Mouse (Mus musculus) liver, adult 2 months (tissue): ENCODE measurements around the gene Smoc1. TPM values are rescaled to one million over a fixed set of nuclear protein-coding genes. Genes with fewer than 3 reads are reported as not detected.

Experiments used
- DNase-seq: peaks from one replicate; pipeline ENCODE4 v3.0.0-alpha.2; 2011; ENCODE audit warnings: low read depth, low spot score; ENCODE audit errors: extremely low read depth
- H3K27ac ChIP-seq: fragments of 200-500 bp; replicated peaks from 2 replicates; pipeline ENCODE4 v1.5.1; 2012; ENCODE audit warnings: low read depth, mild to moderate bottlenecking, control low read depth, inconsistent platforms, low read length; ENCODE audit not compliant: insufficient read depth
- H3K27me3 ChIP-seq: fragments of 200-500 bp; 2 replicates; pipeline ENCODE4 v1.6.1; 2012; ENCODE audit warnings: mild to moderate bottlenecking, moderate library complexity, low read length, inconsistent platforms; ENCODE audit not compliant: control insufficient read depth, insufficient read depth
- H3K36me3 ChIP-seq: fragments of 200-500 bp; 2 replicates; pipeline ENCODE4 v1.6.1; 2012; ENCODE audit warnings: low read length, inconsistent platforms; ENCODE audit not compliant: control insufficient read depth, insufficient read depth
- H3K4me1 ChIP-seq: fragments of 200-500 bp; 2 replicates; pipeline ENCODE4 v1.6.1; 2011; ENCODE audit warnings: low read length; ENCODE audit not compliant: control insufficient read depth, insufficient read depth
- H3K4me3 ChIP-seq: fragments of 200-500 bp; 2 replicates; pipeline ENCODE4 v1.5.1; 2011; ENCODE audit warnings: low read depth, mild to moderate bottlenecking, control low read depth, low read length, moderate library complexity; ENCODE audit not compliant: insufficient read depth
- H3K79me2 ChIP-seq: fragments of 200-500 bp; 2 replicates; pipeline ENCODE4 v1.6.1; 2012; ENCODE audit warnings: inconsistent platforms, mild to moderate bottlenecking, low read length, moderate library complexity; ENCODE audit not compliant: control insufficient read depth, insufficient read depth
- H3K9ac ChIP-seq: fragments of 200-500 bp; 2 replicates; pipeline ENCODE4 v1.6.1; 2012; ENCODE audit warnings: low read depth, mild to moderate bottlenecking, control low read depth, inconsistent platforms, low read length
- CTCF ChIP-seq: fragments of 200-500 bp; IDR thresholded peaks from 2 replicates; pipeline ENCODE4 v1.5.1; 2011; ENCODE audit warnings: low read depth, low read length, control low read depth
- POLR2A ChIP-seq: fragments of 200-500 bp; IDR thresholded peaks from 2 replicates; pipeline ENCODE4 v1.6.1; 2011; ENCODE audit warnings: low read length, control low read depth; ENCODE audit not compliant: insufficient read depth; ENCODE audit errors: extremely low read depth
- whole genome bisulfite sequencing: fragments of 180-500 bp; shearing (Covaris S2); methylation state at CpG from one replicate; pipeline ENCODE4 v1.1.7; 2018; 5-methylcytosine and 5-hydroxymethylcytosine counted together
- polyA plus RNA-seq: library from polyadenylated mRNA; depleted of rRNA; stranded (reverse); fragments of >200 nt; gene quantifications from 2 replicates; pipeline ENCODE4 v1.2.3, GENCODE M21; 2012
- total RNA-seq: library from RNA; depleted of rRNA; stranded (reverse); fragments of >200 nt; gene quantifications from 2 replicates; pipeline ENCODE4 v1.2.3, GENCODE M21; 2014

The Smoc1 gene
- total and polyA plus RNA-seq, 2 experiments: 28.3 to 50.7 TPM

DNA sequence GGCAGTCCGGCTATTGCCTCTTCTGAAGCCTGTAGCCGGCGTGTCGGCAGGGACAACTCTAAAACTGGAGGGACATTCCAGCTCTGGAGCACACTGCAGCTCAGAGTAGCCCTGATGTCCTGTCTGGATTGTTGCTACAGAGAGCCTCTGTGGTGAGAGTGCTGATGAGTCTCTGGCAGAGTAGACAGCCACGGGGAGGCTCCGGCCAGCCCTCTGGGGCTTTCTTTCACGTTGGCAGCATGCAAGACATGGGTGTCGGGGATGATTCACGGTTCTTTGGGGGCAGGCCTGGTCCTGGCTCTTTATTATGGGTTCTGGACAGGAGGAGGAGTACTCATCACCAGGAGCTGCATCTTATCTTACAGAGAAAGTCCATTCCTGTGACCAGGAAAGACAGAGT, 140.5 kb downstream of the Smoc1 start:
- TF ChIP-seq POLR2A: no peak
- no peak for DNase-seq
- Histone ChIP-seq H3K27ac (no peak overlapping the region), H3K9ac (no peak overlapping the region), H3K4me1 (peaks cover 9% of the 10 kb centered on the region; the same call in 1 of the 2 replicates), H3K4me3 (no peak overlapping the region), H3K36me3 (peaks cover 14% of the 10 kb centered on the region), H3K79me2 (no peaks in the 10 kb centered on the region), H3K27me3 (no peaks in the 10 kb centered on the region)
- 92% methylated on average over 9 of the region's 9 CpGs for WGBS

DNA sequence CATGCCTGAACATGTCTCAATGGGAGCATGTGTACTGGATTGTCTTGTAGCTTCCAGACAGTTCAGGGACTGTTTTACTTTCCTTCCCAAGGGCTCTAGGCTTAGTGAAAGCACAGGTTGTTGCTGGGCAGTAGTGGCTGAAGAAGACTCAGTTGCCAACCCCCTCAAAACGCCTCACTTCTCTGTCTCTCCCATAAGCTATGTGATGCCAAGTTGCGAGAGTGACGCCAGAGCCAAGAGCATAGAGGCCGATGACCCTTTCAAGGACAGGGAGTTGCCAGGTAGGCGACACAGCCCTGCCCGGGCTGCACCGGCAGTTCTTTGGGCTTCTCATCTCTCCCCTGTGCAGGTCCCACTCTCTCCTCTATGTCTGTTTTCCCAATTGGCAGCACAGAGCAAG, 141.4 kb downstream of the Smoc1 start:
- 36% methylated on average over 7 of the region's 7 CpGs for WGBS
- H3K4me3 ChIP-seq: no peak overlapping the region
- TF ChIP-seq CTCF: no peak
- TF ChIP-seq POLR2A: no peak
- H3K27ac ChIP-seq: no peak overlapping the region
- H3K4me1 ChIP-seq: peaks cover 15% of the 10 kb centered on the region; the same call in 1 of the 2 replicates
- H3K79me2 ChIP-seq: no peaks in the 10 kb centered on the region
- H3K27me3 ChIP-seq: no peaks in the 10 kb centered on the region
- peaks cover 14% of the 10 kb centered on the region for H3K36me3 ChIP-seq
- H3K9ac ChIP-seq: no peak overlapping the region
- DNase-seq: peak; percentile 78

DNA sequence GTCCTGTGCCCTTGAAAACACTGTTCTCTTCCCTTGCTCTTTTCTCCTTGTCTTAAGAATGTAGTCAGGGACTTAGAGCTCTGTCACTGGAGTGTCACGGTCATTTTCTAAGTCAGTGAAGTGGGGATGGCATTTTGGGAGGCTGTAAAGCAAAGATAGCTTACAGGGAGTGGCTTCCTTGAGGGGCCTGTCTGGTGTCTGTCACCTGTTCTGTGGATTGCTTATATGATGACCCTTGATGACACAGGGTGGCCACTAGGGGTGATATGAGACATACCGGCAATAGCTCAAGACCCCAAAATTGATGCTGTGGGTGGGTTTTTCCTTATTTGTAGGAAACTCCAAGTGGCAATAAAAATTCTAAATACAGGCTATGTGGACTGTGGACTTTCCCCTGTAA, 141.9 kb downstream of the Smoc1 start:
- H3K36me3 ChIP-seq: peaks cover 14% of the 10 kb centered on the region
- DNase-seq: no peak
- no peak for TF ChIP-seq POLR2A
- no peak for TF ChIP-seq CTCF
- no peak overlapping the region for H3K4me3 ChIP-seq
- no peaks in the 10 kb centered on the region for H3K27me3 ChIP-seq
- no peak overlapping the region for H3K27ac ChIP-seq
- no peaks in the 10 kb centered on the region for H3K79me2 ChIP-seq
- WGBS: 81% methylated on average over 2 of the region's 2 CpGs
- H3K9ac ChIP-seq: no peak overlapping the region
- H3K4me1 ChIP-seq: peaks cover 18% of the 10 kb centered on the region

DNA sequence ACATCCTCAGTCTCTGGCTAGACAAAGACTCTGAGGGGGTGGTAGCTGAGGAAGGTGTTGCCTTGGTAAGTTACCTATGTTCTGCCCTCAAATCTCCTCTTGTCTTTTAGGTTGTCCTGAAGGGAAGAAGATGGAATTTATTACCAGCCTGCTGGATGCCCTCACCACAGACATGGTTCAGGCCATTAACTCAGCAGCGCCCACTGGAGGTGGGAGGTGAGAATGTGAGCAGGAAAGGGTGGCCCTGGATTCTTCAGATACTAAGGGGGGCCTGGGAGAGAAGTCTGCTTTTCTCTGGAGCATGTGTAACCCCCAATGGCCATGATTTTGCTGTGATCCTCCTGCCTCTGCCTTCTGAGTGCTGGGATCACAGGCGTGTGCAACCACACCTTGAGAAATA, 143.5 kb downstream of the Smoc1 start:
- DNase-seq: no peak
- no peak overlapping the region for H3K4me3 ChIP-seq
- peaks cover 12% of the 10 kb centered on the region for H3K36me3 ChIP-seq
- TF ChIP-seq POLR2A: no peak
- peak; percentile 69 for TF ChIP-seq CTCF
- WGBS: 82% methylated on average over 2 of the region's 2 CpGs
- H3K27me3 ChIP-seq: no peaks in the 10 kb centered on the region
- no peak overlapping the region for H3K27ac ChIP-seq
- H3K4me1 ChIP-seq: peaks cover 21% of the 10 kb centered on the region
- no peak overlapping the region for H3K9ac ChIP-seq
- H3K79me2 ChIP-seq: no peaks in the 10 kb centered on the region

GRCm38 (mm10) chr12:81173011-81173410, 146.4 kb downstream of the Smoc1 start:
- WGBS: 76% methylated on average over 3 of the region's 3 CpGs
- Histone ChIP-seq H3K27ac (no peak overlapping the region), H3K27me3 (no peaks in the 10 kb centered on the region), H3K9ac (no peak overlapping the region), H3K4me3 (no peak overlapping the region), H3K4me1 (peaks cover 15% of the 10 kb centered on the region), H3K36me3 (peaks cover 15% of the 10 kb centered on the region), H3K79me2 (no peaks in the 10 kb centered on the region)
- DNase-seq: no peak
- no peak for TF ChIP-seq CTCF
- no peak for TF ChIP-seq POLR2A

DNA sequence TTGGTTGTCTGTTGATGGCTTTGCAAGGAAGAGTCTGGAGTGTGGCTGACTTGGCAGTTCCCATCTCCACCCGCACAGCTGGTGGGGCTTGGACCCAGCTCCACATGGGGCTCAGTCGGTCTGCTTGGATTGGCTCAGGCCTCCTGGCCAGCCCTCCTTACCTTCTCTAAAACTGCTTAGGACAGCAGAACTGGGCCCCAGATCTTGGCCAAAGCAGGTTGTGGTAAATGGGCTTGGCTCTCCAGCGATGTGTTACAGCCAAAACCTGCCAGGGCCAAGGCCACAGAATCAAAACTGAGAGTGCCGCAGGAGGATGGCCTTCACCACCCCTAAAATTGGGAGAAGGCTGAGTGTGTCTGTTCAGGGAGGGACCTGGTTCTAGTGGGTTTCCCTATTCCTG, 147.3 kb downstream of the Smoc1 start:
- no peak for TF ChIP-seq POLR2A
- TF ChIP-seq CTCF: no peak
- peaks cover 12% of the 10 kb centered on the region for H3K4me1 ChIP-seq
- peak; percentile 92 for DNase-seq
- peaks cover 19% of the 10 kb centered on the region for H3K36me3 ChIP-seq
- H3K27ac ChIP-seq: no peak overlapping the region
- 35% methylated on average over 4 of the region's 4 CpGs for WGBS
- H3K9ac ChIP-seq: no peak overlapping the region
- H3K4me3 ChIP-seq: no peak overlapping the region
- H3K79me2 ChIP-seq: no peaks in the 10 kb centered on the region
- H3K27me3 ChIP-seq: no peaks in the 10 kb centered on the region
